Mouse (Mus musculus): ENCODE measurements around the gene D230025D16Rik.

Gene D230025D16Rik

GRCm38 (mm10) chr8:105293405-105293804 is 68.5 kb downstream of the D230025D16Rik start:
- peak; percentile 88 for DNase-seq

- no peak for DNase-seq
Observed at GRCm38 (mm10) chr8:105294776-105295175, 69.8 kb downstream of the D230025D16Rik start.

GRCm38 (mm10) chr8:105295256-105295655 is 70.3 kb downstream of the D230025D16Rik start:
- DNase-seq = no peak

- no peak for DNase-seq
Observed at GRCm38 (mm10) chr8:105295895-105296573, 71.1 kb downstream of the D230025D16Rik start, which contains the start of gene Exoc3l. TSS of gene Exoc3l (minus strand) at chr8:105296101.

GRCm38 (mm10) chr8:105297511-105298192 is 72.7 kb downstream of the D230025D16Rik start, which contains the start of gene E2f4:
TSS of gene E2f4 (plus strand) at chr8:105297663.
- DNase-seq = peak; percentile 87

- no peak for DNase-seq
Observed at GRCm38 (mm10) chr8:105298351-105299252, 73.7 kb downstream of the D230025D16Rik start.

GRCm38 (mm10) chr8:105299962-105300361 is 75.0 kb downstream of the D230025D16Rik start:
- DNase-seq = no peak
